Mouse (Mus musculus): ENCODE data around the gene Txndc12.

DNA sequence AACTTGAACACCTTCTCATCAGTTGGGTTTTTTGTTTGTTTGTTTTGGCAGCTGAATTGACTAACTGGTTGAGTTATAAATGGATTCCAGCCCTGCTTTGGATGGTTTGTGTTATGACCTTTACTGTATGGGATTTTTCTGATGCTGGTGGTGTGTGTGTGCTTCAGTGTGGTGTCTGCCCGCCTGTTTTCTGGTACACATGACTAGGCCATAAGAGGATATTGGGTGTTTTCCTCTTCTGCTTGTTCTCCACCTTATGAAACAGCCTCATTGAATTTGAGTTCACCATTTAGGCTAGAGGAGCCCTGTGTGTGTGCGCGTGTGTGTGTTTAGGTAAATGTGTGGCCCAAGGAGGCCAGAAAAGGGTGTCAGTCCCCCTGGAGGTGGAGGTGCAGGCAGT is 1.1 kb downstream of the Txndc12 start:
- no peak for TF ChIP-seq CTCF (IDR thresholded peaks at IDR 0.05; ENCODE audit: low read depth, low read length)
- no peak for TF ChIP-seq POLR2A (IDR thresholded peaks at IDR 0.05; ENCODE audit: borderline replicate concordance, low read depth, low read length)
